Mouse (Mus musculus) G1E-ER4 (cell line): ENCODE data around the gene Cep68. TPM values are rescaled to one million over a fixed set of nuclear protein-coding genes. Genes with fewer than 3 reads are reported as not detected.

ENCODE experiments used
- GATA1 ChIP-seq: IDR thresholded peaks from one replicate; pipeline ENCODE4 v1.8.0; 2012; ENCODE audit warnings: low read length, inconsistent platforms
- polyA plus RNA-seq: library from polyadenylated mRNA; stranded (reverse); fragments of >175 nt; gene quantifications from 2 replicates; pipeline ENCODE4 v1.2.3, GENCODE M21; 2012

Cep68 gene
- polyA plus RNA-seq, 1 experiment, result 21.4 TPM

- no peak for TF ChIP-seq GATA1
These were observed 20.6 kb downstream of the Cep68 start for GRCm38 (mm10) chr11:20228666-20229065.

GRCm38 (mm10) chr11:20225938-20226337, 23.3 kb downstream of the Cep68 start:
- no peak for TF ChIP-seq GATA1

- no peak for TF ChIP-seq GATA1
These were observed 25.0 kb downstream of the Cep68 start for GRCm38 (mm10) chr11:20224196-20224595.

- no peak for TF ChIP-seq GATA1
These were observed 32.0 kb downstream of the Cep68 start for GRCm38 (mm10) chr11:20217227-20217626.

GRCm38 (mm10) chr11:20216415-20216814, 32.8 kb downstream of the Cep68 start:
- no peak for TF ChIP-seq GATA1

GRCm38 (mm10) chr11:20214779-20215178, 34.5 kb downstream of the Cep68 start:
- TF ChIP-seq GATA1, result no peak

GRCm38 (mm10) chr11:20211838-20212237, 37.4 kb downstream of the Cep68 start:
- TF ChIP-seq GATA1, result no peak

- TF ChIP-seq GATA1, result no peak
These were observed 41.6 kb downstream of the Cep68 start for GRCm38 (mm10) chr11:20207589-20207988.

GRCm38 (mm10) chr11:20206626-20207223, 42.5 kb downstream of the Cep68 start:
- TF ChIP-seq GATA1, result no peak

- TF ChIP-seq GATA1, result no peak
These were observed 43.7 kb downstream of the Cep68 start for GRCm38 (mm10) chr11:20205538-20205937.

- TF ChIP-seq GATA1, result no peak
These were observed 44.3 kb downstream of the Cep68 start for GRCm38 (mm10) chr11:20204870-20205446.

GRCm38 (mm10) chr11:20204321-20204720, 44.9 kb downstream of the Cep68 start:
- TF ChIP-seq GATA1, result no peak

- no peak for TF ChIP-seq GATA1
These were observed 46.8 kb downstream of the Cep68 start for GRCm38 (mm10) chr11:20202299-20203011.

GRCm38 (mm10) chr11:20201661-20202101, 47.5 kb downstream of the Cep68 start:
- no peak for TF ChIP-seq GATA1

- TF ChIP-seq GATA1, result no peak
These were observed 48.3 kb downstream of the Cep68 start, which contains the start of gene Rab1a for GRCm38 (mm10) chr11:20200713-20201575. Gene Rab1a, plus strand, starts transcription at chr11:20201432.

- no peak for TF ChIP-seq GATA1
These were observed 56.0 kb downstream of the Cep68 start for GRCm38 (mm10) chr11:20193100-20193736.
